Mouse (Mus musculus) ovary, postnatal 36 days (tissue): Measurements from ENCODE around the gene Ascc1.

Experiments
- DNase-seq: peaks from one replicate; pipeline ENCODE4 v3.0.0; 2022; ENCODE audit warnings: low spot score, mixed read lengths

Gene Ascc1

GRCm38 (mm10) chr10:60002673-60003212 lies at the start of gene Ascc1, which contains the start of gene Anapc16:
Gene Ascc1 (plus strand): TSS chr10:60002805.
Gene Anapc16 (minus strand): TSS chr10:60003135.
- peak; percentile 97 for DNase-seq

DNA sequence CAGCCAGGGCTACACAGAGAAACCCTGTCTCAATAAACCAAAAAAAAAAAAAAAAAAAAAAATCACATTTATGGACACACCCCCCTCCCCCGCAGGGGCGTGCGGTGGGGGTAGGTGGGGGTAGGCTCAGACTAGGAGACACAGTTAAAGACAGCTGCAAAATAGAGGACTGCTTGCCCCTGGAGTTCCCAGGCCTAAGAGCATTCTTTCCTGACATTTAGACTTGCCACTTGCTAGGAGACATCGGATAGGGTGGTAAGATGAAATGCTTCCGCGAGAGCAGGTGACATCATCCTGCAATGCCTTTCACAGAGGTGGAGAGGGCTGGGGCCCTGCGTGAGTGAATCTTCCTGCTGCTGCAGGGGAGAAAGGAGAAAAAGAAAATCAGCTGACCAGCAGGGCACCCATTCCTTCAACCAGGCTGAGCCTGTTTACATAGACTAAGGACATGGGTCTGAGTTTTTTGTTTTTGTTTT lies 49.0 kb upstream of the Ascc1 start:
- DNase-seq, result no peak

DNA sequence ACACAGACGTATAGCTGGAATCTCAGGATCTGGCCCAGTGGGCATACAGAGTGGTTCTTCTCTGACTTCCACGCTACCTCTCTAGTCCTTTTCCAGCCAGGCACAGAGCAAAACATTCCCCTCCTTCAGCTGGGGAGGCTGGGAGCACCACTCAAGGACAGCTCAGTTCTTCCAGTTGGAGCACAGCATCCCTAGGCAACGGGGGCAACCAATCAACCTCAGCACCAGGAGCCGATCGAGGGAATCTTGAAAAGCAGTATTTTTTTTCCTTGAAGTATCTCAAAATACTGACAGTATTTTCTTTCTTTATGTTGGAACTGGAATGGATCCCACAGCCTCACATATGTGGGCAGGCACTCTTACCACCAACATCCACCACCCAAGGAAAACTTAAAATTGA lies 45.9 kb upstream of the Ascc1 start:
- DNase-seq, result no peak

DNA sequence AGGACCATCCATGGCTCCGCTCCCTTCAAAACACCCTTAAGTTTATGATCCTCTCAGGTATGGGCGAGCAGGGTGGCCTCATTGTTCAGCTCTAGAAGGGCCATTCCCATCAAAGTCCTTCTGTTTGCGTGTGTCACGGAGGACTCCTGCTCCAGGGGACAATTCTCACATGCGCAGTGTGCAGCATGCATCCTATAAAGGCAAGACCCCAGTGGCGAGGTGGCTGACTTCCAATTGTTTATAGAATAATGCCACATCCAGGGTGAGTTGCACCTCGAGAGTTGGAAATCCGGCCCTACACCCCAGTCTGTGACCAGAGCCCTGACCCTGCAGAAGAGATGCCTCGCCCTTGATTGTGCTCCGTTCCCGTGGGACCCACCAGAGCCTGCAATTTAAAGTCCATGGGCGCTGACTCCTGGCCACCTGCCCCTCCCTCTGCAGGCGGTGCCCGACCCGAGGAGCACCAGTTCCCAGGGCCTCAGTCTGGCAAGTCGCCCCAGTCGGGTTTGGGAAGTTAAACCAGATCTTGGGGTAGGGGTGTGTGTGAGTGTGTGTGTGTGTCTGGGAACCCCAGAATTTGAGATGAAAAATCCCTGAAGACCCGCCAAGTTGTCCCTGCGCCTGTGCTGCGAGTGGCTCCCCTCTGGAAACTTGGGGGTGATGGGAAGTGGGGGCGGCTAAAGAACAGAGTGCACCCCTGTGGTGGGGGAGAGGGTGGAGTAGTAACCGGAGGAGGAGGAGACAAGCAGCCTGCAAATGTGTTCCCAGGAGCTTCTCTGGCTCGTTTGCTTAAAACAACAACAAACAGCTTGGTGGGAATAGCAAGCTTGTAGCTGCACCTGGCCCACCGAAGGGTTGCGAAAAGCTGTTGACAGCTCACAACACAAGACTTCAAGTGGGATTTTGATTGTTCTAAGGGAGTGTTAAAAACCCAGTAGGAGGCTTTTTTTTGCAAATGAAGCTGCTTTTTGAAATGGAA lies 45.1 kb upstream of the Ascc1 start:
- no peak for DNase-seq

GRCm38 (mm10) chr10:59958458-59958857 lies 44.1 kb upstream of the Ascc1 start:
- no peak for DNase-seq

DNA sequence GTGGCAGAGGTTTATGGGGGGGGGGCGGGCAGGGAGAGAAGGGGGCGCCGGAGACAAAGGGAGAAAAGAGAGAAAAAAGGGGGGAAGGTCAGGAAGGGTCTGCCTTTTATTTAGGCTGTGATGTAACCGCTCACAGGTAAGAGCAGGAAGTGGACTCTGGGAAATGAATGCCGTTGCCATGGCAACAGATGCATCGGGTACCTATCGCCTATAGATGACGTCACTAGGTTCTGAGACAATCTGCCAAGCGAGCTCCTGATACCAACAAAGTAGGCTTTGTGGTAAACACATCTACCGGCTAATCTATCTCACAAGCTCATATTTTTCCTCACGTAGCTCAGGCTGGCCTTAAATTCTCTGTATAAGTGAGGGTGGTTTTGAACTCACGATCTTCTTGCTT lies 43.1 kb upstream of the Ascc1 start:
- no peak for DNase-seq

- no peak for DNase-seq
Measured at GRCm38 (mm10) chr10:59963609-59964008, 39.0 kb upstream of the Ascc1 start.

DNA sequence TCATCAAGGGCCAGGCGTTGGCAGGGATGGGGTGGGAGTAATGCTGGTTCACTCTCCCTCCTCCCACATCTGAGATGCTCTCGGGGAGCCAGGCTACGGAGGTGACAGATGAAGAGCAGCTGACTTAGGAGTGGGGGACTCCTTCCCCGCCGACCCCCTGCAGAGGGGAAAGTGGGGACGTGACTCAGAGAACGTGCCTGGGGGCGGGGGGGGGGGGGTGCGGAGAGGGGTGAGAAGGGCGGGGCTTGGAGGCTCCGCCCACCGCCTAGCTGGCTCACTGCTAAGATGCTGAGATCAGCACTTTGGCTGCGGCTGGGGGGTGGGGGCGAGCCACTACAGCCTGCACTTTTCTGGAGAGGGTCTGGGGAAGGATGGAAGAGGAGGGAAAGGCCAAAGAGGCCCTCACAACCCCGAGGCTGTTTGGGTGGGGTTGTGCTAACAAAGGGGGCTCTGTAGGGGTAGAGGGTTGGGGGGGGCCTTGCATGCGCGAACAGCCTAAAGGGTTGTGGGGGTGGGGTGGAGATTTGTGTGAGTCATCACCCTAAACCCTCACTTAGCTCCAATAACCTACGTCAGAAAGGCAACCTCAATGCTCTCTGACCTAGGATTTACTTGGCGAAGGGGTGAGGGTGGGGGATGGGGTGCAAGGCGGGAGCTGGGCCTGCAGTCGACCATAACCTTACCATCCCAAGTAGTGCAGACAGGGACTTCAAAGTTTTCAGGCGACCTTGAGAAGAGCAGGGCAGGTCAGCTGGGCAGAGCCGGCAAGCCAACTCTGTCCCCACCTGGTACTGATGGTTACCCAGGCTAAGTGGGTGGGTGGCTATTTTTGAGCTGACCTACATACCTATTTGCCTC lies 37.9 kb upstream of the Ascc1 start:
- DNase-seq, result no peak

- no peak for DNase-seq
Measured at GRCm38 (mm10) chr10:59965362-59965695, 37.3 kb upstream of the Ascc1 start.

GRCm38 (mm10) chr10:59965788-59966187 lies 36.8 kb upstream of the Ascc1 start:
- no peak for DNase-seq

- no peak for DNase-seq
Measured at GRCm38 (mm10) chr10:59966743-59967142, 35.9 kb upstream of the Ascc1 start.

DNA sequence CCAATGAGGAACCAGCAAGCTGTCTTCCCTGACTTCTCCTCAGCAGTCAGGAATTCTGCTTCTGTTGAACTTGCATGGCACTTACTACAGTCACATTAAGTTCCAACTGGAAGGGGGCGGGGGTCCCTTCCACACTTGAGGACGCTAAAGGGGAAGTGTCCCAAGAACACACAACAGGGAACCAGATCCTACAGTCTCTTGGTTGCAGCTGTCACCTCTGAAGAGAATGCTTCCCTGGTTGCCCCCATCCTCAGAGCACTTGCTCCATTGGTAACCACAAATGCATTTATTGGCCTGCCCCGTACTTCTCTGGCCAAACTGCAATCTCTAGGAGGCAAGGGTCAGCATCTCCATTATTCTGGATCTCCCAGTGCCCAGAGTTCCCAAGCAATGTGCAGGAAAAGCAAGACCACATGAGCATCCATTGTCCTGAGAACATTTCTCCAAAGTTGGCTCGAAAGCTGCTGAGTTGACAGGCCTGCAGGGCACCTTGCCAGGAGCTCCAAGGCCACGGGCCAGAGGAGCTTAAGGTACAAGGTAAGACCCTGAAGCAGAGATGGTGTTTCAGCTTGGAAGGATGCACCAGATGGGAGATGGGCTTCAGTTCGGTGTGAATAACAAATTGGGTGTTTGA lies 35.2 kb upstream of the Ascc1 start:
- DNase-seq, result peak; percentile 64

- peak; percentile 76 for DNase-seq
Measured at GRCm38 (mm10) chr10:59969821-59970449, 32.7 kb upstream of the Ascc1 start.

DNA sequence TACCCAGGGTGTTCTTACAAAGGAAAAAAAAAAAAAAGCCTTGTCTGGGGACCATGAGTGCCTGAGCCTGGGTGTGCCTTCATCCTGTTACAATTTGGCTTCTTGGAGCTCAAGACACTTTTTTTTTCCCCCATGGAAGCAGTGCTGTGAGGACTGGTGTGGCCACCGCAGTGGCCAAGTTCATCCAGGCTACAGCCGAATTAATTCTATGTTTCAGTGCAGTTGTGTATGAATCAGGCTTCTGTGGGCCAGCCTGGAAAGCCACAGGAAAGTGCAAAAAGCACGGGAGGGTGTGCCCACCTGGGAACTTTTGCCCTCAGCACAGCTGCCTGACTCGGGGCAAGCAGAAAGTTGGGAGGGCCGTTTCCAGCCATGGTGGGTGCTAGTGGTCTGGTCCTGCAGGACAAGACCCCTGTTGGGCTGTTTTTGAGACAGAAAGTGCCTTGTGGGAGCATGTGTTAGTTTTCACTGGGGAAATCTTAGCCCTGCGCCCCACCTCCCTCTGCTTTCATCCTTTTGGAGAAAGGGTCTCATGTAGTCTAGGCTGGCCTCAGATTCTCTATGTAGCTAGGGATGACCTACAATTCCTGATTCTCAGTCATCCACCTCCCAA lies 32.0 kb upstream of the Ascc1 start:
- DNase-seq, result no peak

GRCm38 (mm10) chr10:59971813-59972212 lies 30.8 kb upstream of the Ascc1 start:
- no peak for DNase-seq

- peak; percentile 44 for DNase-seq
Measured at GRCm38 (mm10) chr10:59972534-59972933, 30.1 kb upstream of the Ascc1 start.

GRCm38 (mm10) chr10:59972999-59973398 lies 29.6 kb upstream of the Ascc1 start:
- DNase-seq, result no peak

GRCm38 (mm10) chr10:59973400-59973799 lies 29.2 kb upstream of the Ascc1 start:
- DNase-seq, result no peak

- peak; percentile 68 for DNase-seq
Measured at GRCm38 (mm10) chr10:59974191-59974664, 28.4 kb upstream of the Ascc1 start.

- DNase-seq, result no peak
Measured at GRCm38 (mm10) chr10:59974786-59975185, 27.8 kb upstream of the Ascc1 start.

DNA sequence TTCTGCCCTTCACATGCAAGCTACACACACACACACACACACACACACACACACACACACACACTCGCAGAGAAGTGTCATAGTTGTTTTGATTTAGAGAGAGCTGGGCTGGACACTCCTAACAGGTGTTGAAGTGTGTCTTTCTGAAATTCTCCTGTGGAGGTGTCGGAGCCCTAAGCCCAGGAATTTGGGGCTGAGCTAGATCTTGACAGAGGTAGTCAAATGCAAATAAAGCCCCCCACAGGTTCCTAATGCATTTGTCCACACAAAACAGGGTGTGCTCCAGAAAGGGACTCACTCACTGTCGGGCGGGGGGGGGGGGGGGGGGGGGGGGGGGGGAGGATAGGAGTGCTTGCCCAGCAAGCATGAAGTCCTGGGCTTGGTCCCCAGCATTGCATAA lies 25.5 kb upstream of the Ascc1 start:
- DNase-seq, result no peak
